Mouse (Mus musculus) thymus, adult 18-20 months (tissue): ENCODE results near the gene Zfp382.
"Not testable (repeated sequence)": the region's sequence is repeated elsewhere in the genome, so short reads cannot be mapped to it uniquely, and the experiment has no call there.

ENCODE experiments used
- DNase-seq, 2 experiments: peaks; one replicate each; pipeline ENCODE4 v3.0.0; 2022; ENCODE audit warnings: mixed read lengths in 2 of 2

Zfp382 gene

DNA sequence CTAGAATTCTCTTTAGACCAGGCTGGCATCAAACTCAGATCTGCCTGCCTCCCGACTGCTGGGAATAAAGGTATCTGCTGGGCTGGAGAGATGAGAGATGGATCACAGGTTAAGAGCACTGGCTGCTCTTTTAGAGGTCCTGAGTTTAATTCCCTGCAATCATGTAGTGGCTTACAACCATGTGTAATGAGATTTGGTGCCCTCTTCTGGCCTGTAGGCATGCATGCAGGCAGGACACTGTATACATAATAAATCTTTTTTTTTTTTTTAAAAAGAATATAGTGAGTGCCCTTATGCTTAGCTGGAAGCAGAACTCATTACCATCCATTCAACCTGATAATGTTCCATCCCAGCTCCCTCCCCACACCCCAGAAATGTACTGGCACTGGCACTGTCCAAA, 32.3 kb downstream of the Zfp382 start:
- DNase-seq: no peak

DNA sequence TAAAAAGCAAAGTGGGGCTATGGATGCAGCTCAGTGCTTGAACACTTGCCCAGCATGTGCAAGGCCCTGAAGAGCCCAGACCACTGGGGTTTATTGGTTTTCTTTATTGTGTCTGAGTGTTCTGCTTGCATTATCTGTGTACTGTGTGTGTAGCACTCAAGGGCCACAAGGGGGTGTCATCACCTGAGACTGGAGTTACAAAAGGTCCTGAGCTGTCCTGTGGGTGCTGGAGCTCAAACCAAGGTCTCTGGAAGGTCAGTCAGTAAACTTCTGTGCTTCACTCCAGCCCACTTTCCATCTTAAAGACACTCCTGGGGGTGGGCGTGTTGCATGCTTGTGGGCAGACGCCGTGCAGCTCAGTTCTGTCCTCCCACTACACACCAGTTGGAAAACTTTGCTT, 33.8 kb downstream of the Zfp382 start:
- DNase-seq: no peak

DNA sequence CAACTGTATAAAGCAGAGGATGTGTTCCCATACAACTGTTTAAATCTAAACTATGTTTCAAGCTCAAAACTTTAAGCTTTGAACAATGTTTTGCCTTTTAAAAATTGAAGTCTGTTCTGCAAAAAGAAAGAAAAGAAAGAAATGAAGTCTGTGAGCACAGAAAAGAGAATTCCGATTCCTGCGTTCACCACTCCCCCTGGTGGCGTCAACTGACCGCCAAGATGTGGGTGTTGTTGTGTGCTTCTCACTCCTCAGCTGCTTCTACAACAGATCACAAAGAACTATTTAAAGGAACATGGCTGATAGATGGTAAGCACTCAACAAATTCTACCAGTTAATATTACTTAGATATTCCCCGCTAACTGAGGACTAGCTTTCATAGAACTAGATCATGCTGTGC, 41.4 kb downstream of the Zfp382 start:
- DNase-seq: no peak

DNA sequence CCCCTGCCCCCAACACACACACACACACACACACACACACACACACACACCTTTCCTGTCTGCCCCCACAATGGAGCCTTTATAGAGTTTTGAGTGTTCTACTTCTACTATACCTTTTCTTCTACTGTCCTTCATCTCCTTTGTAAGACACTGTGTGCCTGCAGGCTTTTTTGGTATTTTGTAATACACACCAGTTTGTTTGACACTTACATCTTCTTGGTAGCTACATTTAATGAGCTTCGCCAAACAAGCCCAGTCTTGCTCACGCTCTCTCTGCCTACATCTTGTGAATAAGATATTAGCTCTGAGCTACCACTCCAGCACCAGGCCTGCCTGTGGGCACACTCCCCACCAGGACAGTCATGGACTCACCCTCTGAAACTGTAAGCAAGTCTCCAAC, 43.0 kb downstream of the Zfp382 start:
- no peak for DNase-seq

DNA sequence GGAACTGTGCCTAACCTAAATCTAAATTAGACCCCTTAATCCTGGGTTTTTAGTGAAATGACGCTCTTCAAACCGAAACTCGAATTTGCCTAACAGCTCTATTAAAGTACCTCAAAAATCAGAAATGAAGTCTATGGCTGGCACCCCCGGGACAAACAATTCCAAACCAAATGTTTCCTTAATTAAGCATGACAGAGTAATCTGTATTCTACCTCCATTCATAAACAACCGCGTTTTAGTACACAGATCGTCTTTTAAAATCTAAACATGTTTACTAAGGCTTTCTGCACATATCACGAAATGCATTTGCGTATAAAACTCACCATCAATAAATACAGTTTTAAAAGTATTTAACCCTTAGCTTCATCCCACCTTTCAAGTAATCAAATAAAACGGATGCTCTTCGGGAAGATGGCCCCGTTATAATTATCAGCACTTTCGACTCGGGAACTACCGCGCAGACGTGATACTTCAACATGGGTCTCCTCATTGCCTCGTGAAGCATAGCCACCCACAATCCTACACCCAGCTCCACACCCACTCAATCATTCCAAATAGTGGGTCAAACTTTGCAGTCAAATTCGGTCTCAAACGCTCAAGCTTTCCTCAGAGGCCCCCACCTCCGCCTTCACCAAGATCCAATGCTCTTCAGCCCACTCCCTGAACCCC, 47.3 kb downstream of the Zfp382 start:
- DNase-seq: no peak

DNA sequence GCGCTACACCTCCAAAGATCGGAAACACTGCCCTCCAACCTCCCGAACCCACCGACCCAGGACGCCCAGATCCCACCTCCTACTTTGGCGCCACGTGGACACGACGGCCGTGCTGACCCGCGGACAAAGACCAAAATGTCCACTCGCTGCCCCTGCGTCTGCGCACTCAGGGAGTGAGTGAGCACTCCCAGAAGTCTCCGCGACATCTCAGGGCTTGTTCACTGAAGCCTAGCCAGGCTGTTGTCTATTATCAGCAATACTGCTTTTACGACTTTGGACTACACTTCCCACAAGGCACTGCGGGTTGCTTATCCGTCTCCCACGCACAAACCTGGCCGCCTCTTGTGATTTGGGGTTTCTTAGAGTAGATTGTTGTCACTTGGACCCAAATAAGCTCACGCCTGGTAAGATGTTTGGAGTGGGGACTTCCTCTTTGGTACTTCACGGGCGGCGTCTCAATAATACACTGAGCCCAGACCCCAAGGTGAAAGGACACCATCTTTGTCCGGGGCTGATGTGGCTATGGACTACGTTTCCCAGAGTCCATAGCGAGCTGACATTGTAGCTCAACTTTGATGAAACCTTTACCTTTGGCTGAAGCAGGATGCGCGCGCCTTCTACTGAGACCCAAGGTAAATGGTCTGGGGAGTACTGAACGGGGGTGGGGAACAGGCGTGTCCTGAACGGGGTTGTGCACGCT, 48.0 kb downstream of the Zfp382 start, which contains the start of gene Zfp146:
TSS of gene Zfp146 (minus strand) at position 168 of the 700 bp plus-strand sequence.
- DNase-seq: peak; percentile 79 to 90

DNA sequence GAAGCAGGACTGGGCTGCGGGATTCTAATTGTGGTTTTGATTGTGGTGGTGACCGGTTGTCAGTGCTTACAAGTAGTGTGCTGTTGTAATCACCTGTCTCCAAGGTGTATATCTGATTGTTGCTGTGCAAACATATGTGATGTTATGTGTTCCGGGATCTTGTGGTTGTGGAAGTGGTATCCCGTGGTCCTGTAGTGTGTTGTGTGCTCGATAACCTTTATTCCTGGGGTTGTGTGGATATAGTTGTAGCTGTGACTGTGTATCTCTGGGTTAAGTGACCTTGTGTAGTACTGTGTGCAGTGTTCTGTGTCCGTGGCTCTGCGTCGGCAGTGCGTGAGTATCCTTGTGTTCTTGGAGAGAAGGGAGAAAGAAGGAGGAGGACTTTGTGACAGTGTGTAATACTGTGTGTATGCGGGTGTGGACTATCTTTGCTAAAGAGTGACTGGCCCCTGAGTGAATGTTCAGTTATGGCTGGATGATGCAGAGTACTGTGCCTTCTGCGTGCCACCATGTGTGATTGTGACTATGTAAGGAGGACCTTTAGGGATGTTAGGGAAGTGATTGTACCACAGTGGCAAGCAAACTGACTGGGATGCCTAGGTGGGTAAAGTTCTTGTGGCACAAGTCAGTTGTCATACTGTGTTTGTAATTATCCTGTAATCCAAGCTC, 48.7 kb downstream of the Zfp382 start:
- DNase-seq: no peak

DNA sequence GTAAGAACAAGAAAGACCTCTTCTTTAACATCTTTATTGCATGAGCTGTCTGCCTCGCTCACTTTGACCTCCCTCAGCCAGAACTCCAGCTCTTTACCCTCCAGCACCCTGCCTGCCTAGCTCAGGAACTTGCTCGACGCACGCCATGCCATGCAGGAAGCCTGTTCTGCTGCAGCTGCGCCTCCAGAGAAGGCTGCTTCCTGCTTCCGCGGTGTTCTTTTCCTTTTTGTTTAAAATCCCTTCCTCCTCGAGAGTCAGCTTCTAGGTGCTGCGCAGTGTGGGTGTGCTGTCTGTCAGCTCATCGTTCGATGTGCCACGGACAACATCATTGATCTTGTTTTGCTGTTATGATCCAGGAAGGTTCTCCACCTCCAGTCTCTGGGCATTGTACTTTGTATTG, 54.7 kb downstream of the Zfp382 start:
- peak in 1 of 2 experiments; percentile 16 for DNase-seq

DNA sequence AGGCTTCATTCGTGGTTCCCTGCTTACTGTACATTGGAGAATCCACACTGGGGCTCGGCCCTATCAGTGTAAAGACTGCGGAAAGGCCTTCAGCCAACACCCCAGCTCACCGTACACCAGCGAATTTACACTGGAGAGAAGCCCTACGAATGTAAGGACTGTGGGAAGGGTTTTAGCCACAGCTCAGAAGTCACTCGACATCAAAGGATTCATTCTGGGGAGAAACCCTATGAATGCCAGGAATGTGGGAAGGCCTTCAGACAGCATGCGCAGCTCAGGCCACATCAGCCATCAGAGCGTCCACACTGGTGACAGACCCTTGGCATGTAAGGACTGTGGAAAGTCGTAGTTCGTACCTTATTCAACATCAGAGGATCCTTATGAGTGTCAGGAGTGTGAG, 56.5 kb downstream of the Zfp382 start:
- DNase-seq: no peak

DNA sequence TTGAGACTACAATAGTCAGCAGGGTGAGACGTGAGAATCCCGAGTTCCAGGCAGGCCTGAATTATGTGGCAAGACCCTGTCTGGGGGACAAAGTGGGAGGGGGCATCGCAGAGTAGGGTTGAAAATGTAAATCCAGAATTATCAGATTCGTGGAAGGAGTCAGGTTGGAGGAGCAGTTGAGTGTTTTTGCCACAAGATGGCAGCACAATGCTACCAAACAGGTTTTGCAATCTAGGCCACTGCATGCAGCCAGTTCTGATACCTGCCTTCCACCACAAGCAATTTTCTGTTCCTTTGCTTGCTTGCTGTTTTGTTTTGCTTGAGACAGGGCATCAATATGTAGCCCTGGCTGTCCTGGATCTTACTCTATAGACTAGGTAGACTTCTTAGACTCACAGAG, 59.6 kb downstream of the Zfp382 start:
- peak in 1 of 2 experiments; percentile 24 for DNase-seq

DNA sequence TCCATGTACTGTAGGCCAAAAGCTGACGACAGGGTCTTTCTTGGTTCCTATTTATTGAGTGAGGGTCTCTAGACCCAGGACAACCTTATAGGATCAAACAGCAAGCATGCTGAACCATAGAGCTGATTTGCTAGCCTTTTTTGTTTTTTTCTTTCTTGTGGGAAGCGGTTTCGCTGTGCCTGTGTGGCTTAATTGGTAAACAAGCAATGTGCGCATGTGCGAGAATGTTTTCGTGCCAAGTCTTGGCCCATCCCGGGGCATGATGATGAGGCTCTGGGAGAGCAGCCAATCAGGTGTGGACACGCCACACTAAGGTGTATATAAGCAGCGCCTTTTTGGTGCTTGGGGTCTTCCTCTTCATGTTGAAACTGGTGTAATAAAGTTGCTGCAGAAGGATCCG, 60.2 kb downstream of the Zfp382 start:
- not testable (repeated sequence) for DNase-seq

DNA sequence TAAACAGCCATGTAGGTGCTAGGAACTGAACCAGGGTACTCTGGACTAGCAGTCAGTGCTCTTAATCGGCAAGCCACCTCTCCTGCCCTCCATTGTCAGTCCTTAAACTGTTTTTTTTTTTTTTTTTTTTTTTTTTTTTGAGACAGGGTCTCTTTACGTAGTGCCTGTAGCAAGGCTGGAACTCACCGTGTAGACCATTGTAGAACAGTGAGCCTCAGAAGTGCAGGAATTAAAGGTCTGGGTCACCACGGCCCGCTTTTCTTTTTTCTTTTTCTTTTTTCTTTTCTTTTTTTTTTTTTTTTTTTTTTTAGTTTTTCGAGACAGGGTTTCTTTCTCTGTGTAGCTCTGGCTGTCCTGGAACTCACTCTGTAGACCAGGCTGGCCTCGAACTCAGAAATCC, 61.4 kb downstream of the Zfp382 start:
- not testable (repeated sequence) for DNase-seq

DNA sequence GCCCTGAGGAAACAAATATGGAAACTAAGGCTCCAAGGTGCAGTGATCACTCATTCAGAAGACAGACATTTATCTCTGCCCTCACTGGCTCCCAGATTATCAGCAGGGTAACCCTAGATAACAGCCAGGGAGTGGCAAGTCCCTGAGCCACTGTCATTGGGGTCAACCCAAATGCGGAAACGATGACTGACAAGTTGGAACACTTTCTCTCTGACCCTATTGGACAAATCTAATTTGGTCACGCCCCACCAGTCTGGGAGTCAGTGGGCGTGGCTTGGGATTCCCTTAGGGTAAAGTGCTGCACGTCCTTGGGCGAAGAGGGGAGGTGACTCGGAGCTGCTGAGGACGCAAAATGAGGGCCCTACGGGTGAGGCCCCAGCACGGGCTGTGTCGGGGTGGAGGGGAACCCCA, 62.1 kb downstream of the Zfp382 start, which contains the start of gene Cox7a1:
TSS of gene Cox7a1 (plus strand) at position 266 of the 411 bp plus-strand sequence.
- DNase-seq: peak; percentile 75 to 89
